Mouse (Mus musculus): ENCODE measurements at regions not wholly inside any gene's neighbourhood (a gene's known extent, or its start where the extent isn't known, plus 50 kb on each side); places are given as distances from the start of the nearest gene placed in this dataset.

GRCm38 (mm10) chr5:112179213-112180057, 72.9 kb downstream of the Cryba4 start:
- H3K9ac ChIP-seq (ENCODE audit: low read length), result peak overlapping the region; percentile 17; the same call in 1 of the 2 replicates
- peak overlapping the region; percentile 14; the same call in 1 of the 2 replicates for H3K4me3 ChIP-seq (ENCODE audit: low read depth, low read length)
- no peaks in the 10 kb centered on the region for H3K9me3 ChIP-seq (replicated peaks; ENCODE audit: control insufficient read depth, low read length)
- DNase-seq (ENCODE audit: low spot score) (peak; percentile 56), ATAC-seq (no peak; the same call in 1 of the 2 replicates)
- 37% methylated on average over 25 of the region's 25 CpGs for WGBS
- H3K27ac ChIP-seq (ENCODE audit: low read depth, low read length), result no peak overlapping the region
- peak overlapping the region; percentile 36 for H3K4me2 ChIP-seq (ENCODE audit: low read length)
- no peaks in the 10 kb centered on the region for H3K27me3 ChIP-seq (replicated peaks; ENCODE audit: control insufficient read depth, insufficient read depth, low read length)
- H3K36me3 ChIP-seq (ENCODE audit: control insufficient read depth, insufficient read depth, low read length), result no peaks in the 10 kb centered on the region
- no peaks in the 10 kb centered on the region for H3K4me1 ChIP-seq (ENCODE audit: control insufficient read depth, insufficient read depth, low read length)

GRCm38 (mm10) chr5:112182775-112183174, 69.5 kb downstream of the Cryba4 start:
- ATAC-seq (no peak; the same call in 1 of the 2 replicates), DNase-seq (ENCODE audit: low spot score) (peak; percentile 66)
- no peak overlapping the region for H3K27ac ChIP-seq (ENCODE audit: low read depth, low read length)
- no peak overlapping the region for H3K4me2 ChIP-seq (ENCODE audit: low read length)
- no peak overlapping the region for H3K4me3 ChIP-seq (ENCODE audit: low read depth, low read length)
- no peaks in the 10 kb centered on the region for H3K36me3 ChIP-seq (ENCODE audit: control insufficient read depth, insufficient read depth, low read length)
- 31% methylated on average over 8 of the region's 8 CpGs for WGBS
- no peaks in the 10 kb centered on the region for H3K27me3 ChIP-seq (replicated peaks; ENCODE audit: control insufficient read depth, insufficient read depth, low read length)
- H3K4me1 ChIP-seq (ENCODE audit: control insufficient read depth, insufficient read depth, low read length), result no peaks in the 10 kb centered on the region
- H3K9me3 ChIP-seq (replicated peaks; ENCODE audit: control insufficient read depth, low read length), result no peaks in the 10 kb centered on the region
- no peak overlapping the region for H3K9ac ChIP-seq (ENCODE audit: low read length)

GRCm38 (mm10) chr5:112195667-112196066, 56.7 kb downstream of the Cryba4 start:
- no peak for DNase-seq (ENCODE audit: low spot score)
- Histone ChIP-seq H3K9ac (ENCODE audit: low read length) (no peak overlapping the region), H3K27ac (ENCODE audit: low read depth, low read length) (no peak overlapping the region), H3K36me3 (ENCODE audit: control insufficient read depth, insufficient read depth, low read length) (no peaks in the 10 kb centered on the region), H3K27me3 (replicated peaks; ENCODE audit: control insufficient read depth, insufficient read depth, low read length) (no peaks in the 10 kb centered on the region), H3K4me2 (ENCODE audit: low read length) (no peak overlapping the region), H3K4me3 (ENCODE audit: low read depth, low read length) (no peak overlapping the region), H3K9me3 (replicated peaks; ENCODE audit: control insufficient read depth, low read length) (no peaks in the 10 kb centered on the region), H3K4me1 (ENCODE audit: control insufficient read depth, insufficient read depth, low read length) (no peaks in the 10 kb centered on the region)
- ATAC-seq, result no peak
- 76% methylated on average over 6 of the region's 6 CpGs for WGBS
